Mouse (Mus musculus): ENCODE results near the gene Il1rap. TPM values are rescaled to one million over a fixed set of nuclear protein-coding genes. Genes with fewer than 3 reads are reported as not detected.
A peak's percentile ranks its signal among the peaks of the same experiment; 100 is the strongest.

Gene Il1rap
- polyA plus RNA-seq, 1 experiment from 2014 or later, result 14.0 TPM

- ATAC-seq (ENCODE audit: insufficient read depth), result no peak
- no peaks in the 10 kb centered on the region for H3K27me3 ChIP-seq (ENCODE audit: insufficient read depth, low read length)
- WGBS, result 78% methylated on average over 4 of the region's 4 CpGs
- H3K9me3 ChIP-seq (ENCODE audit: low read depth, low read length), result no peaks in the 10 kb centered on the region
- H3K4me3 ChIP-seq (ENCODE audit: low read depth, low read length), result no peak overlapping the region
- no peak overlapping the region for H3K9ac ChIP-seq
- H3K36me3 ChIP-seq (ENCODE audit: insufficient read depth), result no peaks in the 10 kb centered on the region
- DNase-seq, result no peak
- H3K4me1 ChIP-seq (ENCODE audit: insufficient read depth), result no peaks in the 10 kb centered on the region
- no peak overlapping the region for H3K4me2 ChIP-seq
- no peak overlapping the region for H3K27ac ChIP-seq (ENCODE audit: low read depth)
- no peak for TF ChIP-seq CTCF (IDR thresholded peaks at IDR 0.05; ENCODE audit: low read depth)
Observed at GRCm38 (mm10) chr16:26698076-26698475, 116.6 kb downstream of the Il1rap start.

- Histone ChIP-seq H3K9ac (no peak overlapping the region), H3K27ac (ENCODE audit: low read depth) (no peak overlapping the region), H3K9me3 (ENCODE audit: low read depth, low read length) (no peaks in the 10 kb centered on the region), H3K4me1 (ENCODE audit: insufficient read depth) (no peaks in the 10 kb centered on the region), H3K4me2 (no peak overlapping the region), H3K4me3 (ENCODE audit: low read depth, low read length) (no peak overlapping the region), H3K27me3 (ENCODE audit: insufficient read depth, low read length) (no peaks in the 10 kb centered on the region), H3K36me3 (ENCODE audit: insufficient read depth) (no peaks in the 10 kb centered on the region)
- DNase-seq, result no peak
- 72% methylated on average over 8 of the region's 8 CpGs for WGBS
- ATAC-seq (ENCODE audit: insufficient read depth), result no peak
- no peak for TF ChIP-seq CTCF (IDR thresholded peaks at IDR 0.05; ENCODE audit: low read depth)
Observed at GRCm38 (mm10) chr16:26700440-26701103, 119.1 kb downstream of the Il1rap start.

GRCm38 (mm10) chr16:26705658-26706371, 124.3 kb downstream of the Il1rap start:
- DNase-seq (no peak), ATAC-seq (ENCODE audit: insufficient read depth) (no peak)
- H3K4me1 ChIP-seq (ENCODE audit: insufficient read depth), result no peaks in the 10 kb centered on the region
- H3K27me3 ChIP-seq (ENCODE audit: insufficient read depth, low read length), result no peaks in the 10 kb centered on the region
- no peak overlapping the region for H3K4me2 ChIP-seq
- no peaks in the 10 kb centered on the region for H3K9me3 ChIP-seq (ENCODE audit: low read depth, low read length)
- no peak for TF ChIP-seq CTCF (IDR thresholded peaks at IDR 0.05; ENCODE audit: low read depth)
- H3K4me3 ChIP-seq (ENCODE audit: low read depth, low read length), result no peak overlapping the region
- no peak overlapping the region for H3K27ac ChIP-seq (ENCODE audit: low read depth)
- no peak overlapping the region for H3K9ac ChIP-seq
- H3K36me3 ChIP-seq (ENCODE audit: insufficient read depth), result no peaks in the 10 kb centered on the region
- 73% methylated on average over 6 of the region's 6 CpGs for WGBS

GRCm38 (mm10) chr16:26706503-26706902, 125.0 kb downstream of the Il1rap start:
- H3K4me2 ChIP-seq, result no peak overlapping the region
- no peak for ATAC-seq (ENCODE audit: insufficient read depth)
- H3K9ac ChIP-seq, result no peak overlapping the region
- TF ChIP-seq CTCF (IDR thresholded peaks at IDR 0.05; ENCODE audit: low read depth), result no peak
- no peak overlapping the region for H3K4me3 ChIP-seq (ENCODE audit: low read depth, low read length)
- no peaks in the 10 kb centered on the region for H3K36me3 ChIP-seq (ENCODE audit: insufficient read depth)
- H3K9me3 ChIP-seq (ENCODE audit: low read depth, low read length), result no peaks in the 10 kb centered on the region
- no peaks in the 10 kb centered on the region for H3K27me3 ChIP-seq (ENCODE audit: insufficient read depth, low read length)
- WGBS, result 54% methylated on average over 2 of the region's 2 CpGs
- H3K27ac ChIP-seq (ENCODE audit: low read depth), result no peak overlapping the region
- no peaks in the 10 kb centered on the region for H3K4me1 ChIP-seq (ENCODE audit: insufficient read depth)
- DNase-seq, result no peak

GRCm38 (mm10) chr16:26710922-26711321, 129.4 kb downstream of the Il1rap start:
- no peak for ATAC-seq (ENCODE audit: insufficient read depth)
- no peaks in the 10 kb centered on the region for H3K4me1 ChIP-seq (ENCODE audit: insufficient read depth)
- no peaks in the 10 kb centered on the region for H3K36me3 ChIP-seq (ENCODE audit: insufficient read depth)
- 85% methylated on average over 3 of the region's 3 CpGs for WGBS
- H3K9me3 ChIP-seq (ENCODE audit: low read depth, low read length), result no peaks in the 10 kb centered on the region
- H3K9ac ChIP-seq, result no peak overlapping the region
- no peak overlapping the region for H3K4me2 ChIP-seq
- H3K27me3 ChIP-seq (ENCODE audit: insufficient read depth, low read length), result no peaks in the 10 kb centered on the region
- no peak for DNase-seq
- no peak overlapping the region for H3K27ac ChIP-seq (ENCODE audit: low read depth)
- no peak for TF ChIP-seq CTCF (IDR thresholded peaks at IDR 0.05; ENCODE audit: low read depth)
- no peak overlapping the region for H3K4me3 ChIP-seq (ENCODE audit: low read depth, low read length)

- no peaks in the 10 kb centered on the region for H3K9me3 ChIP-seq (ENCODE audit: low read depth, low read length)
- WGBS, result 73% methylated on average over 5 of the region's 5 CpGs
- no peaks in the 10 kb centered on the region for H3K4me1 ChIP-seq (ENCODE audit: insufficient read depth)
- no peak overlapping the region for H3K9ac ChIP-seq
- ATAC-seq (ENCODE audit: insufficient read depth) (no peak), DNase-seq (no peak)
- H3K36me3 ChIP-seq (ENCODE audit: insufficient read depth), result no peaks in the 10 kb centered on the region
- H3K4me3 ChIP-seq (ENCODE audit: low read depth, low read length), result no peak overlapping the region
- H3K4me2 ChIP-seq, result no peak overlapping the region
- H3K27me3 ChIP-seq (ENCODE audit: insufficient read depth, low read length), result no peaks in the 10 kb centered on the region
- H3K27ac ChIP-seq (ENCODE audit: low read depth), result no peak overlapping the region
- TF ChIP-seq CTCF (IDR thresholded peaks at IDR 0.05; ENCODE audit: low read depth), result no peak
Observed at GRCm38 (mm10) chr16:26713538-26714316, 132.2 kb downstream of the Il1rap start.

- Histone ChIP-seq H3K36me3 (ENCODE audit: insufficient read depth) (no peaks in the 10 kb centered on the region), H3K27ac (ENCODE audit: low read depth) (no peak overlapping the region), H3K4me1 (ENCODE audit: insufficient read depth) (no peaks in the 10 kb centered on the region), H3K9ac (no peak overlapping the region), H3K9me3 (ENCODE audit: low read depth, low read length) (no peaks in the 10 kb centered on the region), H3K4me2 (no peak overlapping the region), H3K27me3 (ENCODE audit: insufficient read depth, low read length) (no peaks in the 10 kb centered on the region), H3K4me3 (ENCODE audit: low read depth, low read length) (no peak overlapping the region)
- TF ChIP-seq CTCF (IDR thresholded peaks at IDR 0.05; ENCODE audit: low read depth), result no peak
- DNase-seq (peak; percentile 28), ATAC-seq (ENCODE audit: insufficient read depth) (no peak)
- 63% methylated on average over 11 of the region's 11 CpGs for WGBS
Observed at GRCm38 (mm10) chr16:26722464-26722863, 141.0 kb downstream of the Il1rap start.
